Mouse (Mus musculus) midbrain, embryonic 16.5 days (tissue): ENCODE measurements around the gene Spatc1l. TPM values are rescaled to one million over a fixed set of nuclear protein-coding genes. Genes with fewer than 3 reads are reported as not detected.

Experiments
- ATAC-seq: fragments of 200-750 bp; cut with Nextera tagmentation; 2 replicates; pipeline ENCODE4 v1.8.0; 2017; ENCODE audit warnings: moderate TSS enrichment
- H3K27ac ChIP-seq: fragments of 300-500 bp; sonication (generic); 2 replicates; pipeline ENCODE4 v1.5.1; 2014; ENCODE audit warnings: mild to moderate bottlenecking, low read length, mixed read lengths
- H3K27me3 ChIP-seq: fragments of 300-500 bp; sonication (generic); 2 replicates; pipeline ENCODE4 v1.6.1; 2014; ENCODE audit warnings: low read depth, low read length, mixed read lengths; ENCODE audit not compliant: control insufficient read depth, insufficient read depth
- H3K36me3 ChIP-seq: fragments of 300-500 bp; sonication (generic); 2 replicates; pipeline ENCODE4 v1.6.1; 2014; ENCODE audit warnings: mild to moderate bottlenecking, low read length, moderate library complexity, mixed read lengths; ENCODE audit not compliant: control insufficient read depth, insufficient read depth
- H3K4me1 ChIP-seq: fragments of 300-500 bp; sonication (generic); 2 replicates; pipeline ENCODE4 v1.6.1; 2014; ENCODE audit warnings: mild to moderate bottlenecking, low read length, mixed read lengths; ENCODE audit not compliant: control insufficient read depth, insufficient read depth
- H3K4me2 ChIP-seq: fragments of 300-500 bp; sonication (generic); 2 replicates; pipeline ENCODE4 v1.6.1; 2014; ENCODE audit warnings: mild to moderate bottlenecking, low read length, mixed read lengths
- H3K4me3 ChIP-seq: fragments of 300-500 bp; sonication (generic); 2 replicates; pipeline ENCODE4 v1.5.1; 2014; ENCODE audit warnings: low read depth, mild to moderate bottlenecking, low read length, moderate library complexity, mixed read lengths
- H3K9ac ChIP-seq: fragments of 300-500 bp; sonication (generic); 2 replicates; pipeline ENCODE4 v1.6.1; 2014; ENCODE audit warnings: low read depth, low read length, mixed read lengths
- H3K9me3 ChIP-seq: fragments of 300-500 bp; sonication (generic); replicated peaks from 2 replicates; pipeline ENCODE4 v1.6.1; 2014; ENCODE audit warnings: mild to moderate bottlenecking, low read length, mixed read lengths; ENCODE audit not compliant: control insufficient read depth, poor library complexity, severe bottlenecking
- WGBS: fragments of 180-500 bp; shearing (Covaris S2); extraction: QIAGEN DNeasy Blood & Tissue Kit; methylation state at CpG from one replicate; pipeline ENCODE4 v1.1.7; 2014; 5-methylcytosine and 5-hydroxymethylcytosine counted together
- polyA plus RNA-seq: library from polyadenylated mRNA; unstranded; fragments of >200 nt; fragmentation: Nextera tagmentation; extraction: Ambion mirVana; gene quantifications from 2 replicates; pipeline ENCODE4 v1.2.1, GENCODE M21; 2015

Gene Spatc1l
- polyA plus RNA-seq, 1 experiment from 2014 or later = not detected

DNA sequence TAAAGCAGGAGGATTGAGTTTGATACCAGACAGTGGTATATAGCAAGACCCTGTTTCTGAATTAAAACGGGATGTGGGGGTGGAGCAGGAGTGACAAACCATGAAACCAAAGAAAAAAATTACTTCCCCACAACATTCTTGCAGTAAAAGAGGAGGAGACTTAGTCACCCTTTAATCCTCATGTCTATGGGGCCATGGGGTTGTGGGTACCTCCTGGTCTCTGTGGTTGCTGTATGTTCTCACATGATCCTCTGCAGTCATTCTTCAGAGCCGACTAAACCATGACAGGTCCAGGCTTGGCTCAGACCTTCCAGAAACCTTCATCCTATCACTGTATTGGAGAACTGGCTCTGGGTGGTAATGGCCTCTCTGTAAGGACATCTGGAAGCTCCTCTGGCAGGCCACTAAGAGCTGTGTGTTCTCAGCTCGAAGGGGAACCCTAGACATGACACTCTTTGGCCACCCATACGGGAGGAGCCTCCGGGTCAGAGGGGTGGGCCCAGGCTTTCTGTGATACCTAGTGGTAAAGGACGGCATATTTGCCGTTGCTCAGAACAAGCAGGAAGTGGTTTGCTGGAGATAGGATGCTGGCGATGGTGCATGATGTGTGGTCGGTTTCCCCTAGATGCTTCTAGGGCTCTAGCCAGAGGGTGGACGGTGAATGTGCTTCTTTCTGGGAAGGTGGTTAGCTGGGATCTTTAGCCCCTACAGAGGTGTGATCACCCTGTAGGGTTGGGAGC lies 19.3 kb upstream of the Spatc1l start:
- no peaks in the 10 kb centered on the region for H3K4me1 ChIP-seq
- H3K27me3 ChIP-seq = no peaks in the 10 kb centered on the region
- 93% methylated on average over 10 of the region's 10 CpGs for WGBS
- H3K9ac ChIP-seq = no peak overlapping the region
- no peak overlapping the region for H3K27ac ChIP-seq
- ATAC-seq = no peak
- H3K4me2 ChIP-seq = no peak overlapping the region
- H3K36me3 ChIP-seq = peaks cover 74% of the 10 kb centered on the region
- H3K4me3 ChIP-seq = no peak overlapping the region
- no peaks in the 10 kb centered on the region for H3K9me3 ChIP-seq

DNA sequence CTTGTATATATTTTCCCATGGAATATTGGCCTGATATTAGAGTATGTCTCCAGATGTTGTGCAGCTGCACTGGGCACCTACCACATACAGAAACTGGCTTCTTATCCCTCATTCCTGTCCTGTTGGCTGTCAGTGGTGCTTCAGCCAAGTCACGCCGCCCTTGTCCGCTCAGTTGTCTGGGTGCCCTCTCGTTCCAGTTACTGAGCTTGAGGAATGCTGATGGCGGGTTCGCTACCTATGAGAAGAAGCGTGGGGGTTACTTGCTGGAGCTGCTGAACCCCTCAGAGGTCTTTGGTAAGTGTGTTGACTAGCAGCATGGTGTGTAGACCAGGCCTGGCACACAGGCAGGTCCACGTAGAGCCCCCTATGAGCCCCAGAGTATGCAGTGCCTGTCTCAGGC lies 15.5 kb upstream of the Spatc1l start:
- no peaks in the 10 kb centered on the region for H3K27me3 ChIP-seq
- ATAC-seq = no peak
- H3K9ac ChIP-seq = no peak overlapping the region
- no peak overlapping the region for H3K27ac ChIP-seq
- H3K4me3 ChIP-seq = no peak overlapping the region
- H3K36me3 ChIP-seq = peaks cover 73% of the 10 kb centered on the region
- WGBS = 93% methylated on average over 8 of the region's 8 CpGs
- no peaks in the 10 kb centered on the region for H3K9me3 ChIP-seq
- H3K4me2 ChIP-seq = no peak overlapping the region
- no peaks in the 10 kb centered on the region for H3K4me1 ChIP-seq

DNA sequence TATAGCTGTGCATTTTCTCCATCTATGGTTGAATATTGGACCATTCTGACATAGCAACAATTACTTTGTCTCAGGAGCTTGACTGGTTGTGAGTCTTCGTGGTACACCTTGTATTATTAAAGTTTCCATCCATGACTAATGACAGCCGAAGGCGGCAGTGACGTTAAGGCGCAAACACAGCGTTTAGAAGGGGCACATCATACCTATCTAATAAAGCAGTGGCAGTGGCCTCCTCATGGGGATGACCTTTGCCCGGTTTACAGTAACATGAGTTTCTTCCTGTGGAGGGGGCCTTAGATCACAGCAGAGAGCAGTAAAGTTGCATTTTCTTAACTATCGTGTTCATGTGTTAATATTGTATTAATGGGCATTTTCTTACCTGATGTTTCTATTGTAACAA lies 13.9 kb upstream of the Spatc1l start:
- WGBS = 93% methylated on average over 8 of the region's 8 CpGs
- no peak overlapping the region for H3K4me2 ChIP-seq
- H3K27ac ChIP-seq = no peak overlapping the region
- no peaks in the 10 kb centered on the region for H3K27me3 ChIP-seq
- no peak for ATAC-seq
- H3K9ac ChIP-seq = no peak overlapping the region
- H3K4me1 ChIP-seq = no peaks in the 10 kb centered on the region
- H3K4me3 ChIP-seq = no peak overlapping the region
- H3K9me3 ChIP-seq = no peaks in the 10 kb centered on the region
- H3K36me3 ChIP-seq = peaks cover 76% of the 10 kb centered on the region

DNA sequence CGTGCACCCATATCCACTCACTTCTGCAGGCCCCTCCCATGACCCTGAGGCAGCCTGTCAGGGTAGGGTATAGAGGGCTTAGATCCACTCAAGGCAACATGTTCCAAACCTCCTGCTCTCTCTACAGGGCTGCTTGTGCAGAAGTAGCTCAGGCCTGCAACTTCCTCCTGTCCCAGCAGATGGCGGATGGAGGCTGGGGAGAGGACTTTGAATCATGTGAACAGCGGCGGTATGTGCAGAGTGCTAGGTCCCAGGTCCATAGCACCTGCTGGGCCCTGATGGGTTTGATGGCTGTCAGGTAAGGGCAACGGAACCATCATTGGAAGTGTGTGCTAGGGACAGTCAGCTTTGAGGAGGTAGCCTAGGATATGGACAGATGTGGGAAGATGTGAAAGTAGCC lies 11.6 kb upstream of the Spatc1l start:
- WGBS = 91% methylated on average over 5 of the region's 5 CpGs
- no peak for ATAC-seq

GRCm38 (mm10) chr10:76551556-76551955 lies 10.5 kb upstream of the Spatc1l start:
- no peaks in the 10 kb centered on the region for H3K27me3 ChIP-seq
- no peak overlapping the region for H3K4me2 ChIP-seq
- H3K9me3 ChIP-seq = no peaks in the 10 kb centered on the region
- WGBS = 66% methylated on average over 3 of the region's 3 CpGs
- H3K4me1 ChIP-seq = no peaks in the 10 kb centered on the region
- no peak overlapping the region for H3K4me3 ChIP-seq
- H3K9ac ChIP-seq = no peak overlapping the region
- no peak overlapping the region for H3K27ac ChIP-seq
- ATAC-seq = no peak
- H3K36me3 ChIP-seq = peaks cover 65% of the 10 kb centered on the region

More for the DNA sequence above, 11.6 kb upstream of the Spatc1l start:
- no peak overlapping the region for H3K27ac ChIP-seq
- H3K36me3 ChIP-seq = peaks cover 67% of the 10 kb centered on the region
- H3K4me2 ChIP-seq = no peak overlapping the region
- H3K9ac ChIP-seq = no peak overlapping the region
- no peaks in the 10 kb centered on the region for H3K4me1 ChIP-seq
- H3K9me3 ChIP-seq = no peaks in the 10 kb centered on the region
- H3K27me3 ChIP-seq = no peaks in the 10 kb centered on the region
- no peak overlapping the region for H3K4me3 ChIP-seq

GRCm38 (mm10) chr10:76554061-76554460 lies 8.0 kb upstream of the Spatc1l start:
- Histone ChIP-seq H3K9me3 (no peaks in the 10 kb centered on the region), H3K9ac (no peak overlapping the region), H3K36me3 (peaks cover 54% of the 10 kb centered on the region), H3K4me3 (no peak overlapping the region), H3K27ac (no peak overlapping the region), H3K4me1 (no peaks in the 10 kb centered on the region), H3K4me2 (no peak overlapping the region), H3K27me3 (no peaks in the 10 kb centered on the region)
- no peak for ATAC-seq
- WGBS = 93% methylated on average over 5 of the region's 5 CpGs

DNA sequence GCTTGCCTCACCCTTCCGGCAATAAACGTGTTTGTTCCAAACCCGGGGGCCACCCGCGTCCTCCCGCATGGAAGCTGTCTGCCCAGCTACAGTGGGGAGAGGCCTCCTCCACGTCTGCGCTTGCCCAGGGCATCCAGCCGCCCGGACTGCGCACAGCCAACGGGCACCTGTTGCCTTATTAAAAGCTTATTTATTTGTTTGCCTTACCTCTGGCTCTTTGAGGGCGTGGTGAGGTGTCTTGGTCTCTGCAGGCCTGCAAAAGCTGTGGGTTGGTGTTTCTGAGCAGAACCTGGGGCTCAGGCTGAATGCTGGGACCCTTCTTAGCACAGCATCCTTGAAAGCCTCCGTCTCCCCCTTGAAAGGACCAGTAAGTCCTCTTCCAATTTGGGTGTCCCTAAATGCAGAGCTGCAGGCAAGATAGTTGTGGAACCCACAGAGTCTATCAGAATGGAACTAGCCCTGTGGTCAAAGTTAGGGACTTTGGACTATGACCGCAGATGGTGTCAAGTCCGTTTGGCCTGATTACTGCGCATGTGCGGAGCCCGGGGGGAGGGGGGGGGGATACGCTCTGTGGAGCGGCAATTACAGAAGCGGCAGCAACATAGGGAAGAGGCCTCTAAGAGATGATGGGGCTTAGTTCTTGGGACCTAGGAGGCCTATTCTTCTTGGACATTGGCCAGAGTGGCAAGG lies 8.1 kb downstream of the Spatc1l start:
- Histone ChIP-seq H3K27me3 (no peaks in the 10 kb centered on the region), H3K9ac (no peak overlapping the region), H3K4me1 (no peaks in the 10 kb centered on the region), H3K4me2 (no peak overlapping the region), H3K4me3 (no peak overlapping the region), H3K36me3 (no peaks in the 10 kb centered on the region), H3K27ac (no peak overlapping the region), H3K9me3 (no peaks in the 10 kb centered on the region)
- 93% methylated on average over 22 of the region's 22 CpGs for WGBS
- ATAC-seq = no peak

GRCm38 (mm10) chr10:76571070-76571469 lies 9.0 kb downstream of the Spatc1l start:
- H3K27me3 ChIP-seq = no peaks in the 10 kb centered on the region
- no peaks in the 10 kb centered on the region for H3K9me3 ChIP-seq
- H3K4me3 ChIP-seq = no peak overlapping the region
- no peak overlapping the region for H3K9ac ChIP-seq
- H3K36me3 ChIP-seq = no peaks in the 10 kb centered on the region
- H3K4me2 ChIP-seq = no peak overlapping the region
- no peak overlapping the region for H3K27ac ChIP-seq
- no peaks in the 10 kb centered on the region for H3K4me1 ChIP-seq
- ATAC-seq = no peak
- 71% methylated on average over 2 of the region's 2 CpGs for WGBS

DNA sequence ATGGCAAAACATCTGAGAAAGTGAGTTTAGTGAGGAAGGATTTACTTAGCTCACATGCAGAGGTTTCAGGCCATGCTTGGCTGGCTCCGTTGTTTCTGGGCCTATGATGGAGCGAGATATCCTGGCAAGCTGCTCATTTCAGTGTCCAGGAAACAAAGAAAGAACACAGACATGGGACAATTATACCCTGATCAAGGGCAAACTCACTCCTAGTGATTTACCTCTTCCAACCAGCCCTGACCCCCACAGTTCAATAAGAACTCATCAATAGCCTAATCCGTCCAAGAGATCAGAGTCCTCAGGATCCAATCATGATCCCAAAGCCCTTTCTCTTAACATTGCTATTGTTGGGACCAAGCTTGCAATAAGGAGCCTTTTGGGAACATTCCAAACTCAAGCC lies 10.1 kb downstream of the Spatc1l start:
- Histone ChIP-seq H3K4me3 (no peak overlapping the region), H3K4me1 (no peaks in the 10 kb centered on the region), H3K27ac (no peak overlapping the region), H3K36me3 (no peaks in the 10 kb centered on the region), H3K9ac (no peak overlapping the region), H3K27me3 (no peaks in the 10 kb centered on the region), H3K9me3 (no peaks in the 10 kb centered on the region), H3K4me2 (no peak overlapping the region)
- no peak for ATAC-seq
- 30% methylated on average over 3 of the region's 3 CpGs for WGBS
